Mouse (Mus musculus): ENCODE results near the gene Pid1.

The Pid1 gene

GRCm38 (mm10) chr1:84056884-84057630, 306.9 kb downstream of the Pid1 start:
- DNase-seq (ENCODE audit: low read depth, low spot score): no peak

DNA sequence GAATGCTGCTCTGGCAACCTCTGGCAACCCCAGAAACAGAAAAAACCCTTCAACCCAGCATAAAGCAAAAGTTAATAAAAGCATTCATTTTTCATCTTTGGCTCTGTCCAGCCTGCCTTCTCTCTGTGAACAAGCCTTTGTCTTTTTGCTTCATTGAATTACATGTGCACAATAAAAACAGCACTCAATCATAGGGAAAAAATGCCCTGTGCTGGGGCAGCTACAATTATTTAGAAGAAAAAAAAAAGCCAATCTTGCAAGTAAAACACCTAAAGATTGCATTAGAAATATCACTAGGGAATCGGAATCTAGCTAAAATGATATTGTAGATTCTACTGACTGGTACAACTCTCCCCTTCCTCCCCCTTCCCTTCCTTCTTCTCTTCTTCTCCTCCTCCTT, 307.7 kb downstream of the Pid1 start:
- DNase-seq (ENCODE audit: low read depth, low spot score): no peak

DNA sequence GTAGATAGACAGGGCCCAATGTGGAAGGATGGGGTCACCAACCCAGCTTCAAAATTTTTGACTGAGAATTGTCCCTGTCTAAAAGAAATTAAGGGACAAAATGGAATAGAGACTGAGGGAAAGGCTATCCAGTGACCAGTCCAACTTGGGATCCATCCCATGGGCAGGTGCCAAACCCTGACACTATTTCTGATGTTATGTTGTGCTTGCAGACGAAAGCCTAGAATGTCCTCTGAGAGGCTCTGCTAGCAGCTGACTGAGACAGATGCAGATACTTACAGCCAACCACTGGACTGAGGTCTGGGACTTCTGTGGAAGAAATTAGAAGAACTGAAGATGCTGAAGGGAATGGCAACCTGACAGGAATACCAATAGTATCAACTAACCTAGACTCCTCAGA, 338.2 kb downstream of the Pid1 start:
- DNase-seq (ENCODE audit: low read depth, low spot score): no peak

- DNase-seq (ENCODE audit: low read depth, low spot score): no peak
Measured at GRCm38 (mm10) chr1:84012871-84013375, 351.1 kb downstream of the Pid1 start.

- DNase-seq (ENCODE audit: low read depth, low spot score): no peak
Measured at GRCm38 (mm10) chr1:84002630-84003029, 361.4 kb downstream of the Pid1 start.

All from brain, embryonic 18.5 days (tissue).